Mouse (Mus musculus) spleen, adult 2 months (tissue): ENCODE data around the gene Tes3-ps. TPM values are rescaled to one million over a fixed set of nuclear protein-coding genes. Genes with fewer than 3 reads are reported as not detected.

ENCODE experiments used
- DNase-seq, 2 experiments: peaks; one replicate each; pipeline versions ENCODE4 v3.0.0 to v3.0.0-alpha.2; 2012 to 2021; ENCODE audit warnings: low spot score in 2 of 2, low read depth in 1 of 2
- H3K27ac ChIP-seq: fragments of 200-500 bp; 2 replicates; pipeline ENCODE4 v1.5.1; 2012; ENCODE audit warnings: low read length, inconsistent platforms; ENCODE audit not compliant: insufficient read depth
- H3K27me3 ChIP-seq: fragments of 200-500 bp; 2 replicates; pipeline ENCODE4 v1.6.1; 2012; ENCODE audit warnings: mild to moderate bottlenecking, moderate library complexity, low read length, inconsistent platforms; ENCODE audit not compliant: control insufficient read depth, insufficient read depth
- H3K36me3 ChIP-seq: fragments of 200-500 bp; 2 replicates; pipeline ENCODE4 v1.6.1; 2012; ENCODE audit warnings: mild to moderate bottlenecking, low read length, inconsistent platforms; ENCODE audit not compliant: control insufficient read depth, insufficient read depth
- H3K4me1 ChIP-seq: fragments of 200-500 bp; 2 replicates; pipeline ENCODE4 v1.6.1; 2011; ENCODE audit warnings: inconsistent platforms; ENCODE audit not compliant: control insufficient read depth, insufficient read depth, insufficient read length
- H3K4me3 ChIP-seq: fragments of 200-500 bp; 2 replicates; pipeline ENCODE4 v1.5.1; 2011; ENCODE audit warnings: mild to moderate bottlenecking, inconsistent platforms; ENCODE audit not compliant: insufficient read depth, insufficient read length; ENCODE audit errors: extremely low read depth
- CTCF ChIP-seq: fragments of 200-500 bp; IDR thresholded peaks from 2 replicates; pipeline ENCODE4 v1.5.1; 2011; ENCODE audit warnings: mild to moderate bottlenecking, inconsistent platforms; ENCODE audit not compliant: insufficient read depth, insufficient read length, insufficient replicate concordance; ENCODE audit errors: extremely low read depth
- POLR2A ChIP-seq: fragments of 200-500 bp; IDR thresholded peaks from 2 replicates; pipeline ENCODE4 v1.6.1; 2011; ENCODE audit warnings: low read depth, low read length, inconsistent platforms
- WGBS: fragments of 180-500 bp; shearing (Covaris S2); methylation state at CpG from one replicate; pipeline ENCODE4 v1.1.7; 2018; 5-methylcytosine and 5-hydroxymethylcytosine counted together
- polyA plus RNA-seq: library from polyadenylated mRNA; depleted of rRNA; stranded (reverse); fragments of >200 nt; gene quantifications from 2 replicates; pipeline ENCODE4 v1.2.3, GENCODE M21; 2012

Tes3-ps gene
- polyA plus RNA-seq, 1 experiment: not detected

DNA sequence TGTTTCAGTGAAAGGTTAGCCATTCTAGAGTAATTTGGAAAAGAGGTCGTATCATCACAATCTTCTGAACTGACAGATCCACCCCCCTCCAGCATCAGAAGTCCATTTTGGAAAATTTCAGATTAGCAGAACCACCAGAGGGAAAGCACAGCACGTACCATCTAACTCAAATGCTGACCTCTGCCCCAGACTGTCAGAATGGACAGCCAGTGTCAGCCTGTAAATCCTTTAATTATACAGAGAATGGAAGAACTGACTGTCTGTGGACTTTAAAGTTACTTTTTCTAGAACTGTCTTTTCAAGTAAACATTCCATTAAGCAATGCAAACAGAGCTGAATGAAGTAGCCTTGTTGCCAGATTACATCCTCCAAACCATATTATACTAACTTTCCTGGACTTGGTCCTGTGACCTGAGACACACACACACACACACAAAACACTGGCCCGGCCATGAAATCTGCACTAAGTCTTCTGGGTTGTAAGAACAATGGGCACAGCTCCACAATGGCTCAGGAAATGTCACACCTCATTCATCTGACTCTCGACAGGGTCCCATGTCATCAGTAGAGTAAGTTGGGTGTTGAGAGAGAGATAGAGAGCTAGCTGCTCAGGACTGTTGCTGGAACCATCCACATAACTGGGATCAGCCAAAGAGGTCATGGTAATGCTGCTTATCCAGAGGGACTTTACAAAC lies 21.0 kb upstream of the Tes3-ps start:
- Histone ChIP-seq H3K4me3 (no peak overlapping the region), H3K36me3 (no peaks in the 10 kb centered on the region; the same call in 1 of the 2 replicates), H3K27ac (no peak overlapping the region), H3K4me1 (no peaks in the 10 kb centered on the region), H3K27me3 (no peaks in the 10 kb centered on the region)
- TF ChIP-seq POLR2A: no peak
- TF ChIP-seq CTCF: no peak
- WGBS: 85% methylated on average over 4 of the region's 4 CpGs
- DNase-seq: no peak

DNA sequence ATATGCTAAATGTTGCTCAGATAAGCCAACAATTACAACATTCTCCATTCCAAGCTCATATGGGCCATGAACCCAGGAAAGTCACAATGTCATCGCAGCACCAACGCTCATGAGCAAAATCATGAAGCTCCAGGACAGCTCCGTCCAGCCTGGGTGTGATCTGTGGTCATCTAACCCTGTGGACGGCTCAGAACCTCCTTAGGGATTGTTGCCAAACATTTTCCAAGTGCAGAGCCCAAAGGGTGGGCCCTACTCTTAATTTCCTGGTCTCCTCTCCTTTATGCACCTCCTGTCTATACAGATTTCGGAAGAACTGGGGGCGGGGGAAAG lies 20.5 kb upstream of the Tes3-ps start:
- no peak for DNase-seq
- TF ChIP-seq POLR2A: no peak
- no peak for TF ChIP-seq CTCF
- 92% methylated on average over 6 of the region's 6 CpGs for WGBS

DNA sequence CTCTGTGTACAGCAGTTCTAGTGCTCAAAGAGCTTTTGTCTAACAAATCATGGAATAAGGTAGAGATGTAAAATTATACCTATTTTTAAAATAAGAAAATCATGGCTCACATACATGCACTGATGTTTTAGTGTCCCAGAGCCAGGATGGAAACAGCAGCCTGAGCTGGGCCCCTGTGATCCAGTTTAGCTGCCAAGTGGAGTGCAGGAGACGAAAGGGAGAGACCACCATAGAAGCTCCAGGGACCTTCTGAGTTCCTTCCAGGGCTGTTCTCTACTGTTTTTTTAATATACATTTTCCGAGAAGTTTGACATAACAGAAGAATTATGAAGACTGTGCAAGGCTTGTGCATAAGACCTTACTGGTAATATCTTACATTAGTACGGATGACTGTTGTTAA lies 15.2 kb upstream of the Tes3-ps start:
- Histone ChIP-seq H3K36me3 (no peaks in the 10 kb centered on the region), H3K4me1 (no peaks in the 10 kb centered on the region), H3K4me3 (no peak overlapping the region), H3K27ac (no peak overlapping the region), H3K27me3 (no peaks in the 10 kb centered on the region)
- DNase-seq: no peak
- 95% methylated on average over 3 of the region's 3 CpGs for WGBS
- no peak for TF ChIP-seq POLR2A
- TF ChIP-seq CTCF: no peak

More for the DNA sequence above, 20.5 kb upstream of the Tes3-ps start:
- Histone ChIP-seq H3K27me3 (no peaks in the 10 kb centered on the region), H3K27ac (no peak overlapping the region), H3K4me3 (no peak overlapping the region), H3K36me3 (no peaks in the 10 kb centered on the region; the same call in 1 of the 2 replicates), H3K4me1 (no peaks in the 10 kb centered on the region)

DNA sequence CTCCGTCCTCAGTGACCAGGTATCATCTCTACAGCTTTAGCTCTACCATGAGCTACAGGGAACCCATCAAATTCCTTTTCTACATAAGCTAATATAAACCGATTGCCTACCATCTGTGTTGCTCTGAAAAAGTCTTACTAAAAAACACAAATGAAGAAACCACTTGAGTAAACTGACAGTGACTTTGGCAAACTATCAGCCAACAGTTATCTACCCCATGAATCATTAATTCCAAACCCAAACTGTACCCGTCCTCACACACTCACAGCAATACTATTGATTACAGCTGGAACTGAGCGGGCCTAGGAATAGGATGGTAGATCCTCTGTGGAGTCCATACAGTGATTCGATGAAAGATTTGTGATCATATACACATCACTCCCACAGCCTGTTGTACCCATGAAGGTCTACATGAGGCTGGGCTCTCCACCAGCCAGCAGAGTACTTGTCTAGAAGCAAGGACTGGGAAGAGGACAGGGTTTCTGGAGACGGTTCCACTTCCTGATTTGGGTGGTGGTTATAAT lies 14.2 kb upstream of the Tes3-ps start:
- TF ChIP-seq CTCF: no peak
- no peak for TF ChIP-seq POLR2A
- H3K27me3 ChIP-seq: no peaks in the 10 kb centered on the region
- H3K36me3 ChIP-seq: no peaks in the 10 kb centered on the region
- no peak overlapping the region for H3K27ac ChIP-seq
- no peak for DNase-seq
- no peak overlapping the region for H3K4me3 ChIP-seq
- WGBS: 89% methylated on average over 6 of the region's 6 CpGs
- no peaks in the 10 kb centered on the region for H3K4me1 ChIP-seq

- TF ChIP-seq CTCF (no peak), POLR2A (no peak)
- Histone ChIP-seq H3K4me1 (no peaks in the 10 kb centered on the region), H3K4me3 (no peak overlapping the region), H3K27me3 (no peaks in the 10 kb centered on the region), H3K36me3 (no peaks in the 10 kb centered on the region), H3K27ac (no peak overlapping the region)
- 95% methylated on average over 4 of the region's 4 CpGs for WGBS
- DNase-seq: no peak
Measured at GRCm38 (mm10) chr13:49479399-49479798, 13.7 kb upstream of the Tes3-ps start.

- TF ChIP-seq CTCF: no peak
- TF ChIP-seq POLR2A: no peak
- H3K36me3 ChIP-seq: no peaks in the 10 kb centered on the region
- no peak overlapping the region for H3K4me3 ChIP-seq
- H3K27ac ChIP-seq: no peak overlapping the region
- 76% methylated on average over 2 of the region's 2 CpGs for WGBS
- no peaks in the 10 kb centered on the region for H3K4me1 ChIP-seq
- H3K27me3 ChIP-seq: no peaks in the 10 kb centered on the region
- DNase-seq: no peak
Measured at GRCm38 (mm10) chr13:49480057-49480456, 13.1 kb upstream of the Tes3-ps start.

- Histone ChIP-seq H3K27ac (no peak overlapping the region; the same call in 1 of the 2 replicates), H3K36me3 (no peaks in the 10 kb centered on the region), H3K27me3 (no peaks in the 10 kb centered on the region), H3K4me3 (no peak overlapping the region), H3K4me1 (no peaks in the 10 kb centered on the region)
- 91% methylated on average over 5 of the region's 5 CpGs for WGBS
- no peak for TF ChIP-seq CTCF
- no peak for TF ChIP-seq POLR2A
- no peak for DNase-seq
Measured at GRCm38 (mm10) chr13:49480551-49480950, 12.6 kb upstream of the Tes3-ps start.
